Mouse (Mus musculus): Measurements from ENCODE around the gene Pld2. TPM values are rescaled to one million over a fixed set of nuclear protein-coding genes. Genes with fewer than 3 reads are reported as not detected.
A peak's percentile ranks its signal among the peaks of the same experiment; 100 is the strongest.
"Not testable (repeated sequence)": the region's sequence is repeated elsewhere in the genome, so short reads cannot be mapped to it uniquely, and the experiment has no call there.

The Pld2 gene
- polyA plus RNA-seq, 2 experiments, result 7.5 to 18.9 TPM

GRCm38 (mm10) chr11:70525726-70526125, 14.1 kb upstream of the Pld2 start:
- 1% methylated on average over 12 of the region's 12 CpGs for WGBS
- no peak for DNase-seq (ENCODE audit: low spot score)

GRCm38 (mm10) chr11:70526211-70526610, 13.7 kb upstream of the Pld2 start:
- no peak for TF ChIP-seq POLR2A (IDR thresholded peaks at IDR 0.05; ENCODE audit: borderline replicate concordance, extremely low read depth, insufficient read depth, insufficient read length)
- WGBS, result 90% methylated on average over 12 of the region's 12 CpGs
- H3K4me2 ChIP-seq (replicated peaks; ENCODE audit: low read depth, low read length, severe bottlenecking), result peak overlapping the region; percentile 79
- no peaks in the 10 kb centered on the region for H3K27me3 ChIP-seq (ENCODE audit: control insufficient read depth, insufficient read depth, low read length)
- peak overlapping the region; percentile 65 for H3K4me3 ChIP-seq (replicated peaks; ENCODE audit: low read length)
- H3K9me3 ChIP-seq (ENCODE audit: control insufficient read depth, low read length), result no peaks in the 10 kb centered on the region
- DNase-seq (ENCODE audit: low spot score) (no peak), ATAC-seq (ENCODE audit: low FRiP score, low read depth) (no peak)
- peaks cover 5% of the 10 kb centered on the region for H3K4me1 ChIP-seq (ENCODE audit: control insufficient read depth, insufficient read depth, low read length)
- H3K27ac ChIP-seq (replicated peaks; ENCODE audit: low read depth, low read length), result no peak overlapping the region
- H3K36me3 ChIP-seq (ENCODE audit: control insufficient read depth, insufficient read depth, low read length), result peaks cover 26% of the 10 kb centered on the region
- peak overlapping the region; percentile 72; the same call in 1 of the 2 replicates for H3K9ac ChIP-seq (ENCODE audit: low read depth, low read length, severe bottlenecking)

More at GRCm38 (mm10) chr11:70525726-70526125, 14.1 kb upstream of the Pld2 start:
- no peaks in the 10 kb centered on the region for H3K27me3 ChIP-seq (ENCODE audit: control insufficient read depth, insufficient read depth, low read length)
- peaks cover 26% of the 10 kb centered on the region for H3K36me3 ChIP-seq (ENCODE audit: control insufficient read depth, insufficient read depth, low read length)
- peak; percentile 28; the same call in 1 of the 2 replicates for ATAC-seq (ENCODE audit: low FRiP score, low read depth)
- H3K4me3 ChIP-seq (replicated peaks; ENCODE audit: low read length), result peak overlapping the region; percentile 65
- peak overlapping the region; percentile 72 for H3K9ac ChIP-seq (ENCODE audit: low read depth, low read length, severe bottlenecking)
- H3K4me1 ChIP-seq (ENCODE audit: control insufficient read depth, insufficient read depth, low read length), result peaks cover 5% of the 10 kb centered on the region
- no peaks in the 10 kb centered on the region for H3K9me3 ChIP-seq (ENCODE audit: control insufficient read depth, low read length)
- peak overlapping the region; percentile 79 for H3K4me2 ChIP-seq (replicated peaks; ENCODE audit: low read depth, low read length, severe bottlenecking)
- H3K27ac ChIP-seq (replicated peaks; ENCODE audit: low read depth, low read length), result no peak overlapping the region
- no peak for TF ChIP-seq POLR2A (IDR thresholded peaks at IDR 0.05; ENCODE audit: borderline replicate concordance, extremely low read depth, insufficient read depth, insufficient read length)

GRCm38 (mm10) chr11:70528610-70529009, 11.3 kb upstream of the Pld2 start:
- H3K9me3 ChIP-seq (ENCODE audit: control insufficient read depth, low read length), result no peaks in the 10 kb centered on the region
- DNase-seq (ENCODE audit: low spot score) (no peak), ATAC-seq (ENCODE audit: low FRiP score, low read depth) (no peak)
- no peak overlapping the region for H3K27ac ChIP-seq (replicated peaks; ENCODE audit: low read depth, low read length)
- TF ChIP-seq POLR2A (IDR thresholded peaks at IDR 0.05; ENCODE audit: borderline replicate concordance, extremely low read depth, insufficient read depth, insufficient read length), result no peak
- H3K4me1 ChIP-seq (ENCODE audit: control insufficient read depth, insufficient read depth, low read length), result peaks cover 5% of the 10 kb centered on the region
- H3K9ac ChIP-seq (ENCODE audit: low read depth, low read length, severe bottlenecking), result no peak overlapping the region
- H3K4me3 ChIP-seq (replicated peaks; ENCODE audit: low read length), result no peak overlapping the region
- no peak overlapping the region for H3K4me2 ChIP-seq (replicated peaks; ENCODE audit: low read depth, low read length, severe bottlenecking)
- WGBS, result 92% methylated on average over 7 of the region's 7 CpGs
- H3K36me3 ChIP-seq (ENCODE audit: control insufficient read depth, insufficient read depth, low read length), result peaks cover 26% of the 10 kb centered on the region
- H3K27me3 ChIP-seq (ENCODE audit: control insufficient read depth, insufficient read depth, low read length), result no peaks in the 10 kb centered on the region

- H3K27me3 ChIP-seq (ENCODE audit: control insufficient read depth, insufficient read depth, low read length); H3K4me2 ChIP-seq (replicated peaks; ENCODE audit: low read depth, low read length, severe bottlenecking); H3K4me1 ChIP-seq (ENCODE audit: control insufficient read depth, insufficient read depth, low read length); DNase-seq (ENCODE audit: low spot score); H3K9me3 ChIP-seq (ENCODE audit: control insufficient read depth, low read length); H3K27ac ChIP-seq (replicated peaks; ENCODE audit: low read depth, low read length); H3K4me3 ChIP-seq (replicated peaks; ENCODE audit: low read length); H3K9ac ChIP-seq (ENCODE audit: low read depth, low read length, severe bottlenecking); ATAC-seq (ENCODE audit: low FRiP score, low read depth): not testable (repeated sequence)
- 81% methylated on average over 2 of the region's 2 CpGs for WGBS
- peaks cover 26% of the 10 kb centered on the region for H3K36me3 ChIP-seq (ENCODE audit: control insufficient read depth, insufficient read depth, low read length)
Measured at GRCm38 (mm10) chr11:70531065-70531464, 8.8 kb upstream of the Pld2 start.

GRCm38 (mm10) chr11:70532839-70533238, 7.0 kb upstream of the Pld2 start, which contains the start of gene Gm40193:
Gm40193 (minus strand) TSS chr11:70532939.
- Histone ChIP-seq H3K9me3 (ENCODE audit: control insufficient read depth, low read length) (no peaks in the 10 kb centered on the region), H3K9ac (ENCODE audit: low read depth, low read length, severe bottlenecking) (no peak within 1 kb of the TSS), H3K27me3 (ENCODE audit: control insufficient read depth, insufficient read depth, low read length) (no peaks in the 10 kb centered on the region), H3K36me3 (ENCODE audit: control insufficient read depth, insufficient read depth, low read length) (peaks cover 10% of the 10 kb centered on the region), H3K4me2 (replicated peaks; ENCODE audit: low read depth, low read length, severe bottlenecking) (no peak within 1 kb of the TSS), H3K27ac (replicated peaks; ENCODE audit: low read depth, low read length) (no peak within 1 kb of the TSS), H3K4me3 (replicated peaks; ENCODE audit: low read length) (no peak within 1 kb of the TSS), H3K4me1 (ENCODE audit: control insufficient read depth, insufficient read depth, low read length) (no peaks in the 10 kb centered on the region)
- no peak for TF ChIP-seq POLR2A (IDR thresholded peaks at IDR 0.05; ENCODE audit: borderline replicate concordance, extremely low read depth, insufficient read depth, insufficient read length)
- 80% methylated on average over 6 of the region's 6 CpGs for WGBS
- ATAC-seq (ENCODE audit: low FRiP score, low read depth), result no peak
- no peak for DNase-seq (ENCODE audit: low spot score)

- TF ChIP-seq POLR2A (IDR thresholded peaks at IDR 0.05; ENCODE audit: borderline replicate concordance, extremely low read depth, insufficient read depth, insufficient read length), result no peak
- ATAC-seq (ENCODE audit: low FRiP score, low read depth) (no peak), DNase-seq (ENCODE audit: low spot score) (no peak)
- Histone ChIP-seq H3K27ac (replicated peaks; ENCODE audit: low read depth, low read length) (no peak overlapping the region), H3K36me3 (ENCODE audit: control insufficient read depth, insufficient read depth, low read length) (no peaks in the 10 kb centered on the region), H3K9ac (ENCODE audit: low read depth, low read length, severe bottlenecking) (peak overlapping the region; percentile 76; the same call in 1 of the 2 replicates), H3K4me3 (replicated peaks; ENCODE audit: low read length) (peak overlapping the region; percentile 61), H3K4me2 (replicated peaks; ENCODE audit: low read depth, low read length, severe bottlenecking) (peak overlapping the region; percentile 90), H3K9me3 (ENCODE audit: control insufficient read depth, low read length) (no peaks in the 10 kb centered on the region), H3K27me3 (ENCODE audit: control insufficient read depth, insufficient read depth, low read length) (peaks cover 6% of the 10 kb centered on the region; the same call in 1 of the 2 replicates), H3K4me1 (ENCODE audit: control insufficient read depth, insufficient read depth, low read length) (no peaks in the 10 kb centered on the region; the same call in 1 of the 2 replicates)
- 18% methylated on average over 9 of the region's 9 CpGs for WGBS
Measured at GRCm38 (mm10) chr11:70539423-70539822, 441 bp upstream of the Pld2 start.
